14 mouse cellular contexts compared by ENCODE assay signal in genomic region chr9:45678664-45679026, GRCm38 (mm10).
A peak's percentile ranks its signal among the peaks of the same experiment; 100 is the strongest.
DNase-seq lines count a peak whose midpoint lies in the region; ATAC-seq and TF ChIP-seq lines count a peak whose summit lies in the region.
"Had no signal": no experiment of that assay in that cellular context is flagged by ENCODE, and none has a peak within 500 bp of the region (broad histone marks: within the 10 kb centered on the region; RNA-seq: fewer than 3 reads in every experiment).

No protein-coding gene starts in this region.

- no peaks in the 10 kb centered on the region for H3K36me3 ChIP-seq in lung, embryonic 15.5 days
- peaks cover 8% of the 10 kb centered on the region; the same call in 1 of the 2 replicates for H3K36me3 ChIP-seq in forebrain, postnatal 0 days (ENCODE audit: insufficient read depth)
- H3K36me3 ChIP-seq: limb, embryonic 12.5 days had no signal

- 0 out of 2 replicates have a peak overlapping the region, but pooled peaks have one; percentile 67 for H3K27ac ChIP-seq in lung, embryonic 15.5 days
- peak overlapping the region; percentile 86 for H3K27ac ChIP-seq in forebrain, postnatal 0 days (ENCODE audit: low read depth, low read length)

- H3K4me2 ChIP-seq in lung, embryonic 15.5 days = no peak overlapping the region
- H3K4me2 ChIP-seq in forebrain, postnatal 0 days (ENCODE audit: low read depth) = no peak overlapping the region
- H3K4me2 ChIP-seq: limb, embryonic 12.5 days had no signal

- no peak for TF ChIP-seq CTCF in forebrain, postnatal 0 days (IDR thresholded peaks at IDR 0.05; ENCODE audit: low read depth)

- intact Hi-C loops in left cerebral cortex, postnatal 36 days (cut with DNase I) = loop anchor here (5.0 kb wide), 1 partner anchor 71 kb away; no protein-coding TSS in a partner anchor

- WGBS in lung, embryonic 15.5 days = 74% methylated on average over 4 of the region's 4 CpGs
- WGBS in forebrain, postnatal 0 days = 45% methylated on average over 4 of the region's 4 CpGs

- no peak for DNase-seq in lung, postnatal 14 days
- DNase-seq in forebrain, postnatal 0 days = peak; percentile 60
- peak; percentile 43 to 57 for DNase-seq in left cerebral cortex, postnatal 36 days (ENCODE audit: low spot score in 2 of 2)
- DNase-seq in right cerebral cortex, postnatal 10 days (ENCODE audit: low spot score in 2 of 2) = peak; percentile 62 to 79
- DNase-seq in thymus, postnatal 36 days = no peak
- DNase-seq in urinary bladder, adult 18-20 months (ENCODE audit: low spot score in 2 of 2) = no peak
- DNase-seq: cerebellum, adult 9-10 months; heart, adult 11 months; kidney, postnatal 10 days had no signal

- no peak overlapping the region for H3K4me3 ChIP-seq in lung, embryonic 15.5 days
- H3K4me3 ChIP-seq in forebrain, postnatal 0 days (ENCODE audit: low read depth, low read length) = no peak overlapping the region
- H3K4me3 ChIP-seq: erythroblast, embryonic 14.5 days; limb, embryonic 12.5 days had no signal

- no peaks in the 10 kb centered on the region for H3K27me3 ChIP-seq in lung, embryonic 15.5 days
- H3K27me3 ChIP-seq in forebrain, postnatal 0 days (ENCODE audit: insufficient read depth, low read length) = no peaks in the 10 kb centered on the region

- no peaks in the 10 kb centered on the region for H3K9me3 ChIP-seq in lung, embryonic 15.5 days
- no peaks in the 10 kb centered on the region for H3K9me3 ChIP-seq in forebrain, postnatal 0 days (ENCODE audit: low read length)
- H3K9me3 ChIP-seq: limb, embryonic 12.5 days had no signal

- H3K9ac ChIP-seq in lung, embryonic 15.5 days = no peak overlapping the region
- H3K9ac ChIP-seq in forebrain, postnatal 0 days = no peak overlapping the region
- H3K9ac ChIP-seq: limb, embryonic 12.5 days had no signal

- peaks cover 24% of the 10 kb centered on the region for H3K4me1 ChIP-seq in lung, embryonic 15.5 days
- H3K4me1 ChIP-seq in forebrain, postnatal 0 days (ENCODE audit: insufficient read depth) = peaks cover 44% of the 10 kb centered on the region

- no peak for ATAC-seq in lung, embryonic 15.5 days (ENCODE audit: borderline replicate concordance, extremely low read depth, low FRiP score, low TSS enrichment)
- peak; percentile 44 for ATAC-seq in forebrain, postnatal 0 days
- no peak for ATAC-seq in megakaryocyte progenitor cell, adult 5-6 weeks (replicated peaks; ENCODE audit: poor library complexity)
- ATAC-seq: CD4-positive, CD25-positive, alpha-beta regulatory T cell, adult 4 months had no signal

Comparison
In these comparisons a context has a peak if more than half of its experiments do, and no peak if none do; other contexts are left out.
1. DNase-seq: peak in forebrain, postnatal 0 days (single experiment), left cerebral cortex, postnatal 36 days (2 of 2) and right cerebral cortex, postnatal 10 days (2 of 2); none in lung, postnatal 14 days (single experiment), thymus, postnatal 36 days (0 of 2) and urinary bladder, adult 18-20 months (0 of 2).